Mouse (Mus musculus): ENCODE measurements at regions not wholly inside any gene's neighbourhood (a gene's known extent, or its start where the extent isn't known, plus 50 kb on each side); places are given as distances from the start of the nearest gene placed in this dataset.

GRCm38 (mm10) chr4:154726636-154727045 is 59.0 kb upstream of the Actrt2 start:
- peaks cover 48% of the 10 kb centered on the region for H3K4me1 ChIP-seq
- no peak for ATAC-seq (ENCODE audit: low FRiP score, low read depth)
- H3K9ac ChIP-seq: no peak overlapping the region
- peak overlapping the region; percentile 58 for H3K27ac ChIP-seq
- WGBS: 14% methylated on average over 3 of the region's 3 CpGs
- peak overlapping the region; percentile 36 for H3K4me2 ChIP-seq (replicated peaks)
- H3K4me3 ChIP-seq: no peak overlapping the region
- H3K27me3 ChIP-seq: peaks cover 17% of the 10 kb centered on the region
- H3K9me3 ChIP-seq: no peaks in the 10 kb centered on the region
- H3K36me3 ChIP-seq: no peaks in the 10 kb centered on the region

GRCm38 (mm10) chr4:154727945-154728344 is 60.3 kb upstream of the Actrt2 start:
- Histone ChIP-seq H3K9ac (no peak overlapping the region), H3K27me3 (peaks cover 18% of the 10 kb centered on the region), H3K9me3 (no peaks in the 10 kb centered on the region), H3K36me3 (no peaks in the 10 kb centered on the region), H3K4me1 (peaks cover 61% of the 10 kb centered on the region), H3K4me2 (replicated peaks) (no peak overlapping the region), H3K4me3 (no peak overlapping the region), H3K27ac (no peak overlapping the region)
- 68% methylated on average over 7 of the region's 7 CpGs for WGBS
- no peak for ATAC-seq (ENCODE audit: low FRiP score, low read depth)

GRCm38 (mm10) chr4:154730646-154731045 is 63.0 kb upstream of the Actrt2 start:
- 31% methylated on average over 5 of the region's 5 CpGs for WGBS
- Histone ChIP-seq H3K9ac (no peak overlapping the region), H3K27ac (peak overlapping the region; percentile 81), H3K4me1 (peaks cover 72% of the 10 kb centered on the region), H3K4me2 (replicated peaks) (peak overlapping the region; percentile 14; the same call in 1 of the 2 replicates), H3K27me3 (peaks cover 23% of the 10 kb centered on the region), H3K9me3 (no peaks in the 10 kb centered on the region), H3K4me3 (no peak overlapping the region), H3K36me3 (no peaks in the 10 kb centered on the region)
- ATAC-seq (ENCODE audit: low FRiP score, low read depth): peak; percentile 39; the same call in 1 of the 2 replicates

- Histone ChIP-seq H3K9ac (no peak overlapping the region), H3K27me3 (peaks cover 27% of the 10 kb centered on the region), H3K36me3 (no peaks in the 10 kb centered on the region), H3K4me2 (replicated peaks) (peak overlapping the region; percentile 36), H3K4me1 (peaks cover 78% of the 10 kb centered on the region), H3K9me3 (no peaks in the 10 kb centered on the region), H3K27ac (peak overlapping the region; percentile 83), H3K4me3 (0 out of 2 replicates have a peak overlapping the region, but pooled peaks have one; percentile 2)
- WGBS: 4% methylated on average over 15 of the region's 15 CpGs
- peak; percentile 45; the same call in 1 of the 2 replicates for ATAC-seq (ENCODE audit: low FRiP score, low read depth)
Measured at GRCm38 (mm10) chr4:154731345-154731744, 63.7 kb upstream of the Actrt2 start.

- peaks cover 30% of the 10 kb centered on the region for H3K27me3 ChIP-seq
- no peak for ATAC-seq (ENCODE audit: low FRiP score, low read depth)
- H3K4me3 ChIP-seq: no peak overlapping the region
- no peaks in the 10 kb centered on the region for H3K9me3 ChIP-seq
- peaks cover 78% of the 10 kb centered on the region for H3K4me1 ChIP-seq
- H3K36me3 ChIP-seq: no peaks in the 10 kb centered on the region
- no peak overlapping the region for H3K9ac ChIP-seq
- no peak overlapping the region for H3K27ac ChIP-seq
- 24% methylated on average over 6 of the region's 6 CpGs for WGBS
- H3K4me2 ChIP-seq (replicated peaks): no peak overlapping the region
Measured at GRCm38 (mm10) chr4:154736071-154736470, 68.4 kb upstream of the Actrt2 start.

GRCm38 (mm10) chr4:154741123-154741890 is 73.6 kb upstream of the Actrt2 start:
- Histone ChIP-seq H3K9ac (peak overlapping the region; percentile 36; the same call in 1 of the 2 replicates), H3K4me3 (no peak overlapping the region), H3K27ac (no peak overlapping the region), H3K4me2 (replicated peaks) (peak overlapping the region; percentile 41), H3K36me3 (no peaks in the 10 kb centered on the region), H3K9me3 (no peaks in the 10 kb centered on the region), H3K27me3 (peaks cover 63% of the 10 kb centered on the region), H3K4me1 (peaks cover 90% of the 10 kb centered on the region)
- 10% methylated on average over 27 of the region's 27 CpGs for WGBS
- ATAC-seq (ENCODE audit: low FRiP score, low read depth): peak; percentile 46; the same call in 1 of the 2 replicates

GRCm38 (mm10) chr4:154746323-154747005 is 78.8 kb upstream of the Actrt2 start:
- Histone ChIP-seq H3K27me3 (peaks cover 83% of the 10 kb centered on the region), H3K9ac (no peak overlapping the region), H3K27ac (no peak overlapping the region), H3K4me1 (peaks cover 77% of the 10 kb centered on the region), H3K4me3 (no peak overlapping the region), H3K9me3 (no peaks in the 10 kb centered on the region), H3K4me2 (replicated peaks) (no peak overlapping the region), H3K36me3 (no peaks in the 10 kb centered on the region)
- no peak for ATAC-seq (ENCODE audit: low FRiP score, low read depth)
- 64% methylated on average over 16 of the region's 16 CpGs for WGBS

- Histone ChIP-seq H3K9me3 (no peaks in the 10 kb centered on the region), H3K36me3 (no peaks in the 10 kb centered on the region), H3K4me1 (peaks cover 77% of the 10 kb centered on the region), H3K27ac (no peak overlapping the region), H3K4me3 (no peak overlapping the region), H3K27me3 (peaks cover 86% of the 10 kb centered on the region), H3K9ac (no peak overlapping the region), H3K4me2 (replicated peaks) (no peak overlapping the region)
- WGBS: 77% methylated on average over 4 of the region's 4 CpGs
- ATAC-seq (ENCODE audit: low FRiP score, low read depth): no peak
Measured at GRCm38 (mm10) chr4:154747006-154747343, 79.3 kb upstream of the Actrt2 start.

- WGBS: 54% methylated on average over 9 of the region's 9 CpGs
- no peak for ATAC-seq (ENCODE audit: low FRiP score, low read depth)
- Histone ChIP-seq H3K27me3 (peaks cover 74% of the 10 kb centered on the region), H3K9ac (no peak overlapping the region), H3K4me3 (no peak overlapping the region), H3K4me1 (peaks cover 78% of the 10 kb centered on the region), H3K9me3 (no peaks in the 10 kb centered on the region), H3K36me3 (no peaks in the 10 kb centered on the region), H3K27ac (no peak overlapping the region), H3K4me2 (replicated peaks) (no peak overlapping the region)
Measured at GRCm38 (mm10) chr4:154749160-154749559, 81.5 kb upstream of the Actrt2 start.

- peak overlapping the region; percentile 61 for H3K27ac ChIP-seq
- peak; percentile 24; the same call in 1 of the 2 replicates for ATAC-seq (ENCODE audit: low FRiP score, low read depth)
- H3K4me2 ChIP-seq (replicated peaks): peak overlapping the region; percentile 31
- WGBS: 80% methylated on average over 2 of the region's 2 CpGs
- no peaks in the 10 kb centered on the region for H3K36me3 ChIP-seq
- H3K9ac ChIP-seq: no peak overlapping the region
- H3K9me3 ChIP-seq: no peaks in the 10 kb centered on the region
- H3K27me3 ChIP-seq: peaks cover 75% of the 10 kb centered on the region
- peaks cover 82% of the 10 kb centered on the region for H3K4me1 ChIP-seq
- H3K4me3 ChIP-seq: no peak overlapping the region
Measured at GRCm38 (mm10) chr4:154749996-154750395, 82.3 kb upstream of the Actrt2 start.

GRCm38 (mm10) chr4:154750440-154751107 is 82.9 kb upstream of the Actrt2 start:
- no peaks in the 10 kb centered on the region for H3K9me3 ChIP-seq
- no peak overlapping the region for H3K9ac ChIP-seq
- H3K27ac ChIP-seq: peak overlapping the region; percentile 61; the same call in 1 of the 2 replicates
- H3K4me3 ChIP-seq: no peak overlapping the region
- no peaks in the 10 kb centered on the region for H3K36me3 ChIP-seq
- peak overlapping the region; percentile 38 for H3K4me2 ChIP-seq (replicated peaks)
- peak; percentile 80 for ATAC-seq (ENCODE audit: low FRiP score, low read depth)
- 12% methylated on average over 14 of the region's 14 CpGs for WGBS
- H3K27me3 ChIP-seq: peaks cover 74% of the 10 kb centered on the region
- peaks cover 77% of the 10 kb centered on the region for H3K4me1 ChIP-seq

GRCm38 (mm10) chr4:154754445-154754844 is 82.8 kb upstream of the Ttc34 start:
- Histone ChIP-seq H3K9me3 (no peaks in the 10 kb centered on the region), H3K27ac (no peak overlapping the region), H3K4me1 (peaks cover 56% of the 10 kb centered on the region), H3K36me3 (no peaks in the 10 kb centered on the region), H3K4me3 (no peak overlapping the region), H3K9ac (no peak overlapping the region), H3K27me3 (peaks cover 55% of the 10 kb centered on the region), H3K4me2 (replicated peaks) (no peak overlapping the region)
- 57% methylated on average over 8 of the region's 8 CpGs for WGBS
- no peak for ATAC-seq (ENCODE audit: low FRiP score, low read depth)
